Mouse (Mus musculus): ENCODE measurements at regions not wholly inside any gene's neighbourhood (a gene's known extent, or its start where the extent isn't known, plus 50 kb on each side); places are given as distances from the start of the nearest gene placed in this dataset.

- Histone ChIP-seq H3K4me2 (replicated peaks; ENCODE audit: low read depth, low read length, severe bottlenecking) (no peak overlapping the region), H3K9ac (ENCODE audit: low read depth, low read length, severe bottlenecking) (no peak overlapping the region), H3K4me1 (ENCODE audit: control insufficient read depth, insufficient read depth, low read length) (no peaks in the 10 kb centered on the region; the same call in 1 of the 2 replicates), H3K4me3 (replicated peaks; ENCODE audit: low read length) (no peak overlapping the region), H3K27me3 (ENCODE audit: control insufficient read depth, insufficient read depth, low read length) (no peaks in the 10 kb centered on the region), H3K27ac (replicated peaks; ENCODE audit: low read depth, low read length) (no peak overlapping the region), H3K36me3 (ENCODE audit: control insufficient read depth, insufficient read depth, low read length) (no peaks in the 10 kb centered on the region), H3K9me3 (ENCODE audit: control insufficient read depth, low read length) (no peaks in the 10 kb centered on the region)
- DNase-seq (ENCODE audit: low spot score) (no peak), ATAC-seq (ENCODE audit: low FRiP score, low read depth) (no peak)
- no peak for TF ChIP-seq POLR2A (IDR thresholded peaks at IDR 0.05; ENCODE audit: borderline replicate concordance, extremely low read depth, insufficient read depth, insufficient read length)
- WGBS: 46% methylated on average over 3 of the region's 3 CpGs
Observed at GRCm38 (mm10) chr9:86931196-86931595, 50.7 kb upstream of the Snap91 start.
